In the genomic region with DNA sequence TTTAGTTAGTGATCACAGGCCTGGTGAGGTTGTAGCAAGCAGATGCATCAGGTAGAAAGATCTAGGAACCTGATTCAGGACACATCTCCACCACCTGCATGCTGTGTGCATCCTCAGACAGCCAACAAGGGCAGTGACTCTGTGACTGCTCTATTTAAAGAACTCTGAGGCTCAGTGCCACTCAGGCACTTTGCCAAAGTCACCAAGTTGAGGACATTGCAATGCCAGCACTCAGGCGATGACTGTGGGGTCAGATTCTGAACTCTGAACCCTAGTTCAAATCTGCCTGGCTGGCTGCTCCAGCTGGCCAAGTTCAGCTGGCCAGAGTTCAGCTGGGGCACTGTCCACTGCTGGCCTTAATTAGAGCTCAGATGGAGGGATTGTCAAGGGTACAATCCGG, we compare ENCODE assay signal across 10 mouse cellular contexts. TPM values are rescaled to one million over a fixed set of nuclear protein-coding genes. Genes with fewer than 3 reads are reported as not detected.
A peak's percentile ranks its signal among the peaks of the same experiment; 100 is the strongest.
DNase-seq lines count a peak whose midpoint lies in the region; ATAC-seq and TF ChIP-seq lines count a peak whose summit lies in the region.
"Had no signal": no experiment of that assay in that cellular context is flagged by ENCODE, and none has a peak within 500 bp of the region (broad histone marks: within the 10 kb centered on the region; RNA-seq: fewer than 3 reads in every experiment).

No protein-coding gene starts in this region.

- TF ChIP-seq EP300 in CH12.LX (IDR thresholded peaks at IDR 0.05; ENCODE audit: low read length) = no peak

- peak overlapping the region in 2 of 3 experiments; percentile 2 to 26 for H3K4me3 ChIP-seq in CH12.LX (replicated peaks in 1 of 3; ENCODE audit: low read depth in 2 of 3, low read length in 2 of 3, poor library complexity in 1 of 3)
- no peak overlapping the region for H3K4me3 ChIP-seq in liver, embryonic 16.5 days (ENCODE audit: low read depth, low read length)
- no peak overlapping the region for H3K4me3 ChIP-seq in forebrain, embryonic 15.5 days
- H3K4me3 ChIP-seq in hindbrain, embryonic 14.5 days (replicated peaks; ENCODE audit: low read length) = no peak overlapping the region
- H3K4me3 ChIP-seq: midbrain, embryonic 12.5 days had no signal

- in situ Hi-C loops in CH12.LX (cut with MboI; ENCODE audit: low pct_ligation_motif_present, low pct_unique_long_range_greater_than_20kb, low sequenced_read_pairs) = no loop called here

- no peaks in the 10 kb centered on the region for H3K27me3 ChIP-seq in CH12.LX (replicated peaks)
- H3K27me3 ChIP-seq in liver, embryonic 16.5 days (ENCODE audit: control insufficient read depth, insufficient read depth, low read depth, low read length) = no peaks in the 10 kb centered on the region
- H3K27me3 ChIP-seq in forebrain, embryonic 15.5 days = no peaks in the 10 kb centered on the region
- H3K27me3 ChIP-seq in hindbrain, embryonic 14.5 days (ENCODE audit: control insufficient read depth, insufficient read depth, low read length) = no peaks in the 10 kb centered on the region
- H3K27me3 ChIP-seq: midbrain, embryonic 12.5 days had no signal

- dilution Hi-C loops in CH12.LX (cut with MboI; ENCODE audit: extremely low pct_ligation_motif_present, extremely low pct_unique_long_range_greater_than_20kb, low sequenced_read_pairs) = no loop called here

- ATAC-seq in liver, embryonic 16.5 days (ENCODE audit: low read depth) = peak; percentile 76
- no peak for ATAC-seq in forebrain, embryonic 15.5 days (replicated peaks)
- ATAC-seq in hindbrain, embryonic 14.5 days (ENCODE audit: low FRiP score) = no peak

- TF ChIP-seq CTCF in CH12.LX (conservative IDR thresholded peaks at IDR 0.05 in 1 of 2, IDR thresholded peaks at IDR 0.05 in 1 of 2; ENCODE audit: low read depth in 2 of 2, low read length in 2 of 2) = no peak

- peak overlapping the region; percentile 57 for H3K9ac ChIP-seq in CH12.LX (ENCODE audit: insufficient read depth, low read depth)
- H3K9ac ChIP-seq in liver, embryonic 16.5 days (ENCODE audit: low read depth, low read length) = no peak overlapping the region
- H3K9ac ChIP-seq in forebrain, embryonic 15.5 days (replicated peaks) = no peak overlapping the region
- no peak overlapping the region for H3K9ac ChIP-seq in hindbrain, embryonic 14.5 days
- H3K9ac ChIP-seq: midbrain, embryonic 12.5 days had no signal

- 54% methylated on average over 2 of the region's 2 CpGs for WGBS in liver, embryonic 16.5 days (ENCODE audit: insufficient replicate concordance)
- WGBS in forebrain, embryonic 15.5 days = 81% methylated on average over 2 of the region's 2 CpGs
- WGBS in hindbrain, embryonic 14.5 days = 76% methylated on average over 2 of the region's 2 CpGs

- H3K27ac ChIP-seq in CH12.LX (ENCODE audit: insufficient read depth, low read depth) = peak overlapping the region; percentile 68
- peak overlapping the region; percentile 55 for H3K27ac ChIP-seq in liver, embryonic 16.5 days (ENCODE audit: low read length)
- no peak overlapping the region for H3K27ac ChIP-seq in forebrain, embryonic 15.5 days (replicated peaks)
- H3K27ac ChIP-seq in hindbrain, embryonic 14.5 days = no peak overlapping the region
- H3K27ac ChIP-seq: midbrain, embryonic 12.5 days had no signal

- H3K9me3 ChIP-seq in CH12.LX (replicated peaks; ENCODE audit: low read length) = no peaks in the 10 kb centered on the region
- H3K9me3 ChIP-seq in liver, embryonic 16.5 days (replicated peaks; ENCODE audit: control insufficient read depth, low read length) = no peaks in the 10 kb centered on the region
- H3K9me3 ChIP-seq in forebrain, embryonic 15.5 days = no peaks in the 10 kb centered on the region
- H3K9me3 ChIP-seq in hindbrain, embryonic 14.5 days (ENCODE audit: control insufficient read depth, low read length) = no peaks in the 10 kb centered on the region
- H3K9me3 ChIP-seq: midbrain, embryonic 12.5 days had no signal

- no peak for TF ChIP-seq RAD21 in CH12.LX (IDR thresholded peaks at IDR 0.05; ENCODE audit: low read depth, low read length)

- no peaks in the 10 kb centered on the region for H3K36me3 ChIP-seq in CH12.LX (replicated peaks in 1 of 2; ENCODE audit: control insufficient read depth in 1 of 2, insufficient read depth in 1 of 2, low read length in 1 of 2)
- H3K36me3 ChIP-seq in liver, embryonic 16.5 days (ENCODE audit: control insufficient read depth, insufficient read depth) = no peaks in the 10 kb centered on the region
- H3K36me3 ChIP-seq in forebrain, embryonic 15.5 days = no peaks in the 10 kb centered on the region
- H3K36me3 ChIP-seq in hindbrain, embryonic 14.5 days (replicated peaks; ENCODE audit: control insufficient read depth, insufficient read depth) = no peaks in the 10 kb centered on the region
- H3K36me3 ChIP-seq: midbrain, embryonic 12.5 days had no signal

- no peaks in the 10 kb centered on the region for H3K79me2 ChIP-seq in CH12.LX (replicated peaks; ENCODE audit: control insufficient read depth, extremely low read depth, insufficient read depth, poor library complexity, severe bottlenecking)

- H3K4me2 ChIP-seq in CH12.LX (ENCODE audit: insufficient read depth, low read depth, poor library complexity, severe bottlenecking) = peak overlapping the region; percentile 65; the same call in 1 of the 2 replicates
- no peak overlapping the region for H3K4me2 ChIP-seq in liver, embryonic 16.5 days (ENCODE audit: low read depth, low read length)
- no peak overlapping the region for H3K4me2 ChIP-seq in forebrain, embryonic 15.5 days (replicated peaks)
- H3K4me2 ChIP-seq in hindbrain, embryonic 14.5 days (replicated peaks) = no peak overlapping the region
- H3K4me2 ChIP-seq: midbrain, embryonic 12.5 days had no signal

- H3K4me1 ChIP-seq in CH12.LX (ENCODE audit: control insufficient read depth in 1 of 2, insufficient read depth in 2 of 2) = peaks cover 28 to 44% of the 10 kb centered on the region in 2 experiments
- peaks cover 26% of the 10 kb centered on the region for H3K4me1 ChIP-seq in liver, embryonic 16.5 days (ENCODE audit: control insufficient read depth, low read depth, low read length)
- H3K4me1 ChIP-seq in forebrain, embryonic 15.5 days = no peaks in the 10 kb centered on the region
- H3K4me1 ChIP-seq in hindbrain, embryonic 14.5 days (replicated peaks; ENCODE audit: control insufficient read depth, insufficient read depth, low read length) = no peaks in the 10 kb centered on the region
- H3K4me1 ChIP-seq: midbrain, embryonic 12.5 days had no signal

- peak; percentile 65 to 85 for DNase-seq in adrenal gland, adult (ENCODE audit: inconsistent age in 2 of 2, low spot score in 1 of 2)
- DNase-seq in adrenal gland, postnatal 4 days (ENCODE audit: low spot score in 2 of 2) = no peak
- no peak for DNase-seq in CH12.LX (ENCODE audit: extremely low read depth)
- peak; percentile 59 to 74 for DNase-seq in heart, adult 9 months (ENCODE audit: low spot score in 2 of 2)
- DNase-seq in hindbrain, embryonic 14.5 days (ENCODE audit: low spot score) = no peak
- DNase-seq in right cerebral cortex, postnatal 25 days = no peak

- TF ChIP-seq POLR2A in CH12.LX (IDR thresholded peaks at IDR 0.05; ENCODE audit: low read depth, low read length) = no peak

TF ChIP-seq in CH12.LX, 34 proteins besides CTCF, POLR2A, EP300 and RAD21:
- TF ChIP-seq MYC (IDR thresholded peaks at IDR 0.05; ENCODE audit: low read depth, low read length) (no peak), MAZ (IDR thresholded peaks at IDR 0.05; ENCODE audit: low read depth, low read length) (no peak), E2F4 (IDR thresholded peaks at IDR 0.05; ENCODE audit: insufficient replicate concordance, low read depth, low read length) (no peak), MAX (IDR thresholded peaks at IDR 0.05; ENCODE audit: low read length) (no peak), ELF1 (IDR thresholded peaks at IDR 0.05; ENCODE audit: low read depth, low read length) (no peak)

RNA-seq across cellular contexts. Expression of a gene that starts 22.3 kb away (rescaled TPM):
- total RNA-seq in adrenal gland, postnatal 4 days (2021) = 10 to 100 TPM; 65.5 to 75.2 TPM
- 172 and 206 TPM in 2 replicates for total RNA-seq in CH12.LX (2012; rRNA removed)
- total RNA-seq in CH12.LX (2014; rRNA removed) = 243 and 257 TPM in 2 replicates
- polyA plus RNA-seq in CH12.LX (2012; ENCODE audit: insufficient read length, low read depth) = 116 and 124 TPM in 2 replicates
- polyA plus RNA-seq in liver, embryonic 16.5 days (2015; fragmentation: Nextera tagmentation; extraction: Ambion mirVana) = 197 and 219 TPM in 2 replicates
- 62.5 and 66.5 TPM in 2 replicates for polyA plus RNA-seq in forebrain, embryonic 15.5 days (2015; fragmentation: Nextera tagmentation; extraction: Ambion mirVana)
- 66.6 and 79.8 TPM in 2 replicates for polyA plus RNA-seq in hindbrain, embryonic 14.5 days (2014; fragmentation: Nextera tagmentation; extraction: Ambion mirVana)

RNA-seq across cellular contexts. Expression of a gene that starts 34.9 kb away (rescaled TPM):
- total RNA-seq in adrenal gland, postnatal 4 days (2021) = 10 to 100 TPM in 1 of 2 experiments, 1 to 10 TPM in 1; 1.0 to 29.0 TPM
- total RNA-seq in CH12.LX (2012; rRNA removed) (0.17 and 0.21 TPM in 2 replicates), CH12.LX (2014; rRNA removed) (0.08 TPM in 1 of 2 replicates, not detected in the other)
- polyA plus RNA-seq in CH12.LX (2012; ENCODE audit: insufficient read length, low read depth) = 0.19 TPM in 1 of 2 replicates, not detected in the other
- polyA plus RNA-seq in liver, embryonic 16.5 days (2015; fragmentation: Nextera tagmentation; extraction: Ambion mirVana) = 0.20 and 0.46 TPM in 2 replicates
- polyA plus RNA-seq in forebrain, embryonic 15.5 days (2015; fragmentation: Nextera tagmentation; extraction: Ambion mirVana) = not detected in 2 replicates
- 0.07 TPM in 1 of 2 replicates, not detected in the other for polyA plus RNA-seq in hindbrain, embryonic 14.5 days (2014; fragmentation: Nextera tagmentation; extraction: Ambion mirVana)
- total RNA-seq: hematopoietic stem cell, adult 5-6 weeks had no signal
- polyA plus RNA-seq: midbrain, embryonic 12.5 days had no signal

Comparison
In these comparisons a context has a peak if more than half of its experiments do, and no peak if none do; other contexts are left out.
1. DNase-seq: peak in adrenal gland, adult (2 of 2) and heart, adult 9 months (2 of 2); none in adrenal gland, postnatal 4 days (0 of 2), CH12.LX (single experiment), hindbrain, embryonic 14.5 days (single experiment) and right cerebral cortex, postnatal 25 days (single experiment).
2. H3K27ac ChIP-seq: peak in CH12.LX (single experiment) and liver, embryonic 16.5 days (single experiment); none in forebrain, embryonic 15.5 days (single experiment) and hindbrain, embryonic 14.5 days (single experiment).
3. H3K4me3 ChIP-seq: peak in CH12.LX (2 of 3); none in liver, embryonic 16.5 days (single experiment), forebrain, embryonic 15.5 days (single experiment) and hindbrain, embryonic 14.5 days (single experiment).